Mouse (Mus musculus) embryonic fibroblast, embryonic 13.5 days (primary cell): ENCODE data around the gene Stom.

Experiments used
- CTCF ChIP-seq: IDR thresholded peaks from 2 replicates; pipeline ENCODE4 v1.5.1; 2011; ENCODE audit warnings: mild to moderate bottlenecking, control low read depth, low read length, moderate library complexity, borderline replicate concordance; ENCODE audit not compliant: insufficient read depth
- POLR2A ChIP-seq: IDR thresholded peaks from 2 replicates; pipeline ENCODE4 v1.6.1; 2011; ENCODE audit warnings: low read depth, mild to moderate bottlenecking, control low read depth, low read length, moderate library complexity

DNA sequence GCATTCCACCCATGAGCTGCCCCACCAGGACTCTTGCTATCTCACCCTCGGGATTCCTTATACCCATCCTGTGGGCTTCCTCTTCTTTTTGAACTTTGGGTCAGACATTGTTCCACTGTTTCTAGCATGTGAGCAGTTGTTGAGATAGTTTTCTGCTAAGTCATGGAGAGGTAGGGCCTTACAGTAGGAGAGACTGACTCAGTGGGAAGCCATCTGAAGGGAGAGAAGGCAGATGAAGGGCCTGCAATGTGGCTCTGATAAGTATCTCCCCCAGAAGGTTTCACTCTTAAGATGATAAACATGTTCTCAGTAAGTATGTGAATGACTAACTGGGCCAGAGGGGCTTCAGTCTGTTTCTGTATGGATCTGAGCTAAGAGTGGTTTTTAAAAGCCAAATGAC, 72.7 kb downstream of the Stom start:
- TF ChIP-seq CTCF (no peak), POLR2A (no peak)
